Mouse (Mus musculus) left cerebral cortex, postnatal 10 days (tissue): Measurements from ENCODE around the gene Rasal3. TPM values are rescaled to one million over a fixed set of nuclear protein-coding genes. Genes with fewer than 3 reads are reported as not detected.
A peak's percentile ranks its signal among the peaks of the same experiment; 100 is the strongest.

Source experiments
- DNase-seq, 2 experiments: peaks; one replicate each; pipeline ENCODE4 v3.0.0; 2021 to 2022; ENCODE audit warnings: low spot score in 2 of 2, mixed read lengths in 1 of 2; ENCODE audit errors: extremely low spot score in 1 of 2
- intact Hi-C: fragments of 180-260 bp; cut with DNase I; formaldehyde crosslinking; loops from one replicate; pipeline ENCODE4 v1.15.1; 2025
- total RNA-seq, 2 experiments: library from RNA; stranded (reverse); gene quantifications; 2 replicates each; pipeline ENCODE4 v1.2.3; 2021

Rasal3 gene
- total RNA-seq, result 1 to 10 TPM; 2.9 to 3.4 TPM

GRCm38 (mm10) chr17:32403417-32403816 is at the start of gene Rasal3:
Gene Rasal3 (minus strand): TSS chr17:32403583.
- intact Hi-C loops, result no loop called here
- DNase-seq, result no peak

GRCm38 (mm10) chr17:32452482-32452881 is 49.1 kb upstream of the Rasal3 start, which contains the start of gene Cyp4f39:
Gene Cyp4f39 (plus strand): TSS chr17:32452723.
- DNase-seq, result peak in 1 of 2 experiments; percentile 50

GRCm38 (mm10) chr17:32450844-32451537 is 47.6 kb upstream of the Rasal3 start:
- intact Hi-C loops, result no loop called here
- no peak for DNase-seq

More at GRCm38 (mm10) chr17:32452482-32452881, 49.1 kb upstream of the Rasal3 start, which contains the start of gene Cyp4f39:
- intact Hi-C loops, result no loop called here

GRCm38 (mm10) chr17:32449042-32449441 is 45.7 kb upstream of the Rasal3 start:
- intact Hi-C loops, result no loop called here

GRCm38 (mm10) chr17:32447195-32447594 is 43.8 kb upstream of the Rasal3 start:
- intact Hi-C loops, result no loop called here

More at GRCm38 (mm10) chr17:32449042-32449441, 45.7 kb upstream of the Rasal3 start:
- no peak for DNase-seq

GRCm38 (mm10) chr17:32445016-32445415 is 41.6 kb upstream of the Rasal3 start:
- intact Hi-C loops, result no loop called here

More at GRCm38 (mm10) chr17:32447195-32447594, 43.8 kb upstream of the Rasal3 start:
- DNase-seq, result no peak

GRCm38 (mm10) chr17:32443245-32443644 is 39.9 kb upstream of the Rasal3 start:
- DNase-seq, result no peak
- intact Hi-C loops, result no loop called here

More at GRCm38 (mm10) chr17:32445016-32445415, 41.6 kb upstream of the Rasal3 start:
- DNase-seq, result no peak

- intact Hi-C loops, result no loop called here
- DNase-seq, result no peak
These were observed 33.7 kb upstream of the Rasal3 start for GRCm38 (mm10) chr17:32437106-32437505.

GRCm38 (mm10) chr17:32435151-32435550 is 31.8 kb upstream of the Rasal3 start:
- no peak for DNase-seq
- intact Hi-C loops, result no loop called here

- DNase-seq, result no peak
- intact Hi-C loops, result loop anchor here (5.0 kb wide), 1 partner anchor 87 kb away; no protein-coding TSS in a partner anchor
These were observed 30.9 kb upstream of the Rasal3 start for GRCm38 (mm10) chr17:32434324-32434723.

- DNase-seq, result no peak
- intact Hi-C loops, result loop anchor here (5.0 kb wide), 1 partner anchor 85 kb away; no protein-coding TSS in a partner anchor
These were observed 28.6 kb upstream of the Rasal3 start for GRCm38 (mm10) chr17:32431972-32432371.

GRCm38 (mm10) chr17:32426610-32427009 is 23.2 kb upstream of the Rasal3 start:
- no peak for DNase-seq
- intact Hi-C loops, result no loop called here

- intact Hi-C loops, result no loop called here
- DNase-seq, result no peak
These were observed 20.7 kb upstream of the Rasal3 start, which contains the start of gene Pglyrp2 for GRCm38 (mm10) chr17:32424034-32424433. Gene Pglyrp2 (minus strand): TSS chr17:32424167.

- intact Hi-C loops, result no loop called here
- no peak for DNase-seq
These were observed 17.4 kb upstream of the Rasal3 start for GRCm38 (mm10) chr17:32420781-32421180.

- intact Hi-C loops, result no loop called here
- DNase-seq, result no peak
These were observed 16.6 kb upstream of the Rasal3 start for GRCm38 (mm10) chr17:32419989-32420388.

GRCm38 (mm10) chr17:32416771-32417170 is 13.4 kb upstream of the Rasal3 start:
- intact Hi-C loops, result no loop called here
- DNase-seq, result no peak

GRCm38 (mm10) chr17:32415417-32416020 is 12.1 kb upstream of the Rasal3 start:
- intact Hi-C loops, result no loop called here
- no peak for DNase-seq

- DNase-seq, result no peak
- intact Hi-C loops, result no loop called here
These were observed 8.5 kb upstream of the Rasal3 start for GRCm38 (mm10) chr17:32411898-32412297.

- DNase-seq, result no peak
- intact Hi-C loops, result no loop called here
These were observed 615 bp downstream of the Rasal3 start for GRCm38 (mm10) chr17:32402779-32403157.
